Comparison of ENCODE assay signal across 8 mouse cellular contexts in genomic region chr17:34587423-34587811, GRCm38 (mm10). TPM values are rescaled to one million over a fixed set of nuclear protein-coding genes. Genes with fewer than 3 reads are reported as not detected.
DNase-seq lines count a peak whose midpoint lies in the region; ATAC-seq and TF ChIP-seq lines count a peak whose summit lies in the region.

No protein-coding gene starts in this region.

- TF ChIP-seq POLR2A in brain, embryonic 14.5 days (IDR thresholded peaks at IDR 0.05; ENCODE audit: borderline replicate concordance, extremely low read depth, insufficient read depth, insufficient read length, poor library complexity, severe bottlenecking): peak; percentile 88
- peak; percentile 97 for TF ChIP-seq POLR2A in myocyte (IDR thresholded peaks at IDR 0.05; ENCODE audit: insufficient read length, low read depth)

- H3K4me3 ChIP-seq in C2C12 (ENCODE audit: insufficient read depth, poor library complexity, severe bottlenecking) (peak overlapping the region; percentile 49), myocyte (peak overlapping the region; percentile 46)
- H3K4me3 ChIP-seq in erythroblast, embryonic 14.5 days (replicated peaks): peak overlapping the region; percentile 91
- H3K4me3 ChIP-seq in heart, embryonic 12.5 days: peak overlapping the region; percentile 78
- H3K4me3 ChIP-seq in kidney, postnatal 0 days (replicated peaks; ENCODE audit: low read depth, low read length): peak overlapping the region; percentile 74
- peak overlapping the region; percentile 91 for H3K4me3 ChIP-seq in liver, embryonic 11.5 days (ENCODE audit: low read depth, low read length)

- H3K36me3 ChIP-seq in C2C12 (ENCODE audit: control insufficient read depth, insufficient read depth): no peaks in the 10 kb centered on the region
- no peaks in the 10 kb centered on the region for H3K36me3 ChIP-seq in erythroblast, embryonic 14.5 days (ENCODE audit: control insufficient read depth)
- no peaks in the 10 kb centered on the region for H3K36me3 ChIP-seq in heart, embryonic 12.5 days
- no peaks in the 10 kb centered on the region for H3K36me3 ChIP-seq in kidney, postnatal 0 days (ENCODE audit: insufficient read depth, low read length)
- no peaks in the 10 kb centered on the region for H3K36me3 ChIP-seq in liver, embryonic 11.5 days (ENCODE audit: control insufficient read depth, insufficient read depth, low read length)
- H3K36me3 ChIP-seq in myocyte (ENCODE audit: control insufficient read depth, insufficient read depth): no peaks in the 10 kb centered on the region

- peaks cover 6% of the 10 kb centered on the region for H3K27me3 ChIP-seq in C2C12 (ENCODE audit: control insufficient read depth, insufficient read depth, insufficient read length)
- peaks cover 26% of the 10 kb centered on the region for H3K27me3 ChIP-seq in erythroblast, embryonic 14.5 days (ENCODE audit: control insufficient read depth)
- H3K27me3 ChIP-seq in heart, embryonic 12.5 days (replicated peaks): no peaks in the 10 kb centered on the region
- H3K27me3 ChIP-seq in kidney, postnatal 0 days (ENCODE audit: insufficient read depth, low read length): no peaks in the 10 kb centered on the region
- H3K27me3 ChIP-seq in liver, embryonic 11.5 days (replicated peaks; ENCODE audit: control insufficient read depth, insufficient read depth, low read length): no peaks in the 10 kb centered on the region
- no peaks in the 10 kb centered on the region for H3K27me3 ChIP-seq in myocyte (ENCODE audit: control insufficient read depth, insufficient read depth, insufficient read length)

- no peaks in the 10 kb centered on the region for H3K9me3 ChIP-seq in erythroblast, embryonic 14.5 days (ENCODE audit: control insufficient read depth, low read length)
- no peaks in the 10 kb centered on the region for H3K9me3 ChIP-seq in heart, embryonic 12.5 days (replicated peaks)
- H3K9me3 ChIP-seq in kidney, postnatal 0 days (replicated peaks; ENCODE audit: low read length): no peaks in the 10 kb centered on the region
- no peaks in the 10 kb centered on the region for H3K9me3 ChIP-seq in liver, embryonic 11.5 days (ENCODE audit: control insufficient read depth, low read length)

- peak; percentile 86 for ATAC-seq in heart, embryonic 12.5 days (ENCODE audit: insufficient number of reproducible peaks, low FRiP score)
- ATAC-seq in kidney, postnatal 0 days (replicated peaks; ENCODE audit: low FRiP score, low read depth): peak; percentile 71
- ATAC-seq in liver, embryonic 11.5 days (replicated peaks; ENCODE audit: low FRiP score): peak; percentile 82

- H3K79me3 ChIP-seq in C2C12 (ENCODE audit: low read depth): no peaks in the 10 kb centered on the region

- no peak for TF ChIP-seq CTCF in C2C12 (IDR thresholded peaks at IDR 0.05; ENCODE audit: control insufficient read depth, insufficient read depth, insufficient read length)
- TF ChIP-seq CTCF in brain, embryonic 14.5 days (IDR thresholded peaks at IDR 0.05; ENCODE audit: borderline replicate concordance, extremely low read depth, insufficient read depth, insufficient read length): no peak
- no peak for TF ChIP-seq CTCF in kidney, postnatal 0 days (IDR thresholded peaks at IDR 0.05; ENCODE audit: low read depth)

- peak overlapping the region; percentile 93 for H3K9ac ChIP-seq in heart, embryonic 12.5 days
- peak overlapping the region; percentile 85 for H3K9ac ChIP-seq in kidney, postnatal 0 days (ENCODE audit: low read depth, low read length)
- peak overlapping the region; percentile 81 for H3K9ac ChIP-seq in liver, embryonic 11.5 days (ENCODE audit: low read depth, low read length)

- peak overlapping the region; percentile 99 for H3ac ChIP-seq in C2C12 (ENCODE audit: control insufficient read depth, insufficient read length, low read depth)
- H3ac ChIP-seq in myocyte (ENCODE audit: control insufficient read depth, insufficient read length): peak overlapping the region; percentile 46

- DNase-seq in brain, embryonic 14.5 days (ENCODE audit: low read depth): peak; percentile 98
- DNase-seq in kidney, postnatal 0 days (ENCODE audit: low spot score): peak; percentile 95
- DNase-seq in liver, embryonic 11.5 days (ENCODE audit: low spot score): peak; percentile 99
- DNase-seq in spleen, postnatal 4 days (ENCODE audit: low spot score in 2 of 2): peak; percentile 97 to 98

- peak overlapping the region; percentile 97 for H3K4me2 ChIP-seq in heart, embryonic 12.5 days
- peak overlapping the region; percentile 98 for H3K4me2 ChIP-seq in kidney, postnatal 0 days (ENCODE audit: low read length)
- H3K4me2 ChIP-seq in liver, embryonic 11.5 days: peak overlapping the region; percentile 100
- H3K4me2 ChIP-seq in myocyte (ENCODE audit: low read depth): peak overlapping the region; percentile 100

- H3K79me2 ChIP-seq in C2C12 (ENCODE audit: control insufficient read depth, insufficient read depth) (no peaks in the 10 kb centered on the region), myocyte (ENCODE audit: control insufficient read depth, insufficient read depth) (no peaks in the 10 kb centered on the region)

- H3K27ac ChIP-seq in heart, embryonic 12.5 days (ENCODE audit: poor library complexity, severe bottlenecking): peak overlapping the region; percentile 94
- H3K27ac ChIP-seq in kidney, postnatal 0 days: peak overlapping the region; percentile 89
- H3K27ac ChIP-seq in liver, embryonic 11.5 days (ENCODE audit: low read depth, low read length): peak overlapping the region; percentile 72

- H3K4me1 ChIP-seq in erythroblast, embryonic 14.5 days (ENCODE audit: control insufficient read depth): peaks cover 57% of the 10 kb centered on the region
- H3K4me1 ChIP-seq in heart, embryonic 12.5 days (replicated peaks): peaks cover 46% of the 10 kb centered on the region
- peaks cover 43% of the 10 kb centered on the region for H3K4me1 ChIP-seq in kidney, postnatal 0 days (replicated peaks; ENCODE audit: insufficient read depth, low read length)
- H3K4me1 ChIP-seq in liver, embryonic 11.5 days (replicated peaks; ENCODE audit: control insufficient read depth, insufficient read depth, low read length): peaks cover 42% of the 10 kb centered on the region

- WGBS in heart, embryonic 12.5 days: under 1% methylated on average over 50 of the region's 50 CpGs
- under 1% methylated on average over 48 of the region's 50 CpGs for whole genome bisulfite sequencing in kidney, postnatal 0 days
- 0% methylated on average over 50 of the region's 50 CpGs for WGBS in liver, embryonic 11.5 days

TF ChIP-seq in C2C12, 6 proteins besides CTCF, POLR2A, EP300 and RAD21 (continues in another document):
- no peak for TF ChIP-seq USF1 (IDR thresholded peaks at IDR 0.05; ENCODE audit: low read depth)
- no peak for TF ChIP-seq MYOD1 (IDR thresholded peaks at IDR 0.05; ENCODE audit: control insufficient read depth, insufficient read length, low read depth)
- TF ChIP-seq MYOG (IDR thresholded peaks at IDR 0.05; ENCODE audit: control insufficient read depth, extremely low read depth, insufficient read length): no peak

TF ChIP-seq in myocyte, 11 proteins besides CTCF, POLR2A, EP300 and RAD21 (continues in another document):
- TF ChIP-seq REST (IDR thresholded peaks at IDR 0.05; ENCODE audit: insufficient read depth, insufficient read length) (no peak), MYOG (IDR thresholded peaks at IDR 0.05; ENCODE audit: control insufficient read depth in 1 of 3, insufficient read depth in 1 of 3, insufficient read length in 2 of 3, low read depth in 2 of 3) (peak in 2 of 3 experiments; percentile 6 to 24)

RNA-seq across cellular contexts. Expression of gene Gpsm3, which starts 2.2 kb away (rescaled TPM):
- polyA plus RNA-seq in C2C12 (2012; fragmentation: generic; extraction: Trizol) (1.2 TPM), myocyte (2012; fragmentation: generic; extraction: Trizol) (3.1 TPM)
- polyA plus RNA-seq in brain, embryonic 14.5 days (2012; rRNA removed): 2.0 and 3.0 TPM in 2 replicates
- 1.2 and 1.3 TPM in 2 replicates for polyA plus RNA-seq in erythroblast, embryonic 14.5 days (2012)
- 4.4 and 4.6 TPM in 2 replicates for polyA plus RNA-seq in heart, embryonic 12.5 days (2016; fragmentation: Nextera tagmentation; extraction: Ambion mirVana)
- 28.5 and 29.5 TPM in 2 replicates for polyA plus RNA-seq in kidney, postnatal 0 days (2015; fragmentation: Nextera tagmentation; extraction: Ambion mirVana)
- 18.5 and 19.8 TPM in 2 replicates for polyA plus RNA-seq in liver, embryonic 11.5 days (2014; fragmentation: Nextera tagmentation; extraction: Ambion mirVana)

RNA-seq across cellular contexts. Expression of gene Pbx2, which starts 3.6 kb away (rescaled TPM):
- polyA plus RNA-seq in C2C12 (2012; fragmentation: generic; extraction: Trizol) (18.1 TPM), myocyte (2012; fragmentation: generic; extraction: Trizol) (21.6 TPM)
- polyA plus RNA-seq in brain, embryonic 14.5 days (2012; rRNA removed): 107 and 115 TPM in 2 replicates
- 11.4 and 11.5 TPM in 2 replicates for polyA plus RNA-seq in erythroblast, embryonic 14.5 days (2012)
- polyA plus RNA-seq in heart, embryonic 12.5 days (2016; fragmentation: Nextera tagmentation; extraction: Ambion mirVana): 13.0 and 13.2 TPM in 2 replicates
- polyA plus RNA-seq in kidney, postnatal 0 days (2015; fragmentation: Nextera tagmentation; extraction: Ambion mirVana): 13.0 and 13.2 TPM in 2 replicates
- 10.4 and 11.4 TPM in 2 replicates for polyA plus RNA-seq in liver, embryonic 11.5 days (2014; fragmentation: Nextera tagmentation; extraction: Ambion mirVana)

RNA-seq across cellular contexts. Expression of gene Ager, which starts 10.2 kb away (rescaled TPM):
- 0.30 TPM for polyA plus RNA-seq in C2C12 (2012; fragmentation: generic; extraction: Trizol)
- 5.1 and 9.0 TPM in 2 replicates for polyA plus RNA-seq in brain, embryonic 14.5 days (2012; rRNA removed)
- 0.33 and 0.46 TPM in 2 replicates for polyA plus RNA-seq in erythroblast, embryonic 14.5 days (2012)
- polyA plus RNA-seq in heart, embryonic 12.5 days (2016; fragmentation: Nextera tagmentation; extraction: Ambion mirVana): 3.8 TPM in 2 replicates
- 7.4 and 7.9 TPM in 2 replicates for polyA plus RNA-seq in kidney, postnatal 0 days (2015; fragmentation: Nextera tagmentation; extraction: Ambion mirVana)
- polyA plus RNA-seq in liver, embryonic 11.5 days (2014; fragmentation: Nextera tagmentation; extraction: Ambion mirVana): 1.3 and 1.7 TPM in 2 replicates
- polyA plus RNA-seq in myocyte (2012; fragmentation: generic; extraction: Trizol): 0.22 TPM

RNA-seq across cellular contexts. Expression of gene Rnf5, which starts 16.1 kb away (rescaled TPM):
- polyA plus RNA-seq in C2C12 (2012; fragmentation: generic; extraction: Trizol): 37.1 TPM
- 189 and 227 TPM in 2 replicates for polyA plus RNA-seq in brain, embryonic 14.5 days (2012; rRNA removed)
- polyA plus RNA-seq in erythroblast, embryonic 14.5 days (2012): 16.2 and 16.8 TPM in 2 replicates
- 123 and 126 TPM in 2 replicates for polyA plus RNA-seq in heart, embryonic 12.5 days (2016; fragmentation: Nextera tagmentation; extraction: Ambion mirVana)
- 154 and 177 TPM in 2 replicates for polyA plus RNA-seq in kidney, postnatal 0 days (2015; fragmentation: Nextera tagmentation; extraction: Ambion mirVana)
- polyA plus RNA-seq in liver, embryonic 11.5 days (2014; fragmentation: Nextera tagmentation; extraction: Ambion mirVana): 109 TPM in 2 replicates
- 37.1 TPM for polyA plus RNA-seq in myocyte (2012; fragmentation: generic; extraction: Trizol)

RNA-seq across cellular contexts. Expression of gene Agpat1, which starts 16.6 kb away (rescaled TPM):
- polyA plus RNA-seq in C2C12 (2012; fragmentation: generic; extraction: Trizol): 73.9 TPM
- polyA plus RNA-seq in brain, embryonic 14.5 days (2012; rRNA removed): 251 and 279 TPM in 2 replicates
- 16.1 and 18.7 TPM in 2 replicates for polyA plus RNA-seq in erythroblast, embryonic 14.5 days (2012)
- 52.5 and 52.8 TPM in 2 replicates for polyA plus RNA-seq in heart, embryonic 12.5 days (2016; fragmentation: Nextera tagmentation; extraction: Ambion mirVana)
- 56.1 and 58.6 TPM in 2 replicates for polyA plus RNA-seq in kidney, postnatal 0 days (2015; fragmentation: Nextera tagmentation; extraction: Ambion mirVana)
- polyA plus RNA-seq in liver, embryonic 11.5 days (2014; fragmentation: Nextera tagmentation; extraction: Ambion mirVana): 57.2 and 64.8 TPM in 2 replicates
- 70.5 TPM for polyA plus RNA-seq in myocyte (2012; fragmentation: generic; extraction: Trizol)

Comparison
In these comparisons a context has a peak if more than half of its experiments do, and no peak if none do; other contexts are left out.
1. Peak in every context shown above with its lines: DNase-seq, ATAC-seq, H3K4me3 ChIP-seq and H3K27ac ChIP-seq.